Mouse (Mus musculus) midbrain, embryonic 14.5 days (tissue): ENCODE results near the gene Sowaha. TPM values are rescaled to one million over a fixed set of nuclear protein-coding genes. Genes with fewer than 3 reads are reported as not detected.

Experiments
- ATAC-seq: fragments of 200-750 bp; cut with Nextera tagmentation; 2 replicates; pipeline ENCODE4 v1.8.0; 2017; ENCODE audit warnings: moderate number of reproducible peaks, moderate library complexity; ENCODE audit not compliant: low FRiP score, low TSS enrichment
- DNase-seq: peaks from one replicate; pipeline ENCODE4 v3.0.0-alpha.2; 2015
- H3K27ac ChIP-seq: fragments of 300-500 bp; sonication (generic); replicated peaks from 2 replicates; pipeline ENCODE4 v1.5.1; 2014; ENCODE audit warnings: mild to moderate bottlenecking, low read depth, low read length, moderate library complexity
- H3K27me3 ChIP-seq: fragments of 300-500 bp; sonication (generic); 2 replicates; pipeline ENCODE4 v1.6.1; 2014; ENCODE audit warnings: low read length, control low read depth, mixed read lengths; ENCODE audit not compliant: control insufficient read depth, insufficient read depth
- H3K36me3 ChIP-seq: fragments of 300-500 bp; sonication (generic); 2 replicates; pipeline ENCODE4 v1.6.1; 2014; ENCODE audit warnings: low read length, control low read depth; ENCODE audit not compliant: control insufficient read depth, insufficient read depth
- H3K4me1 ChIP-seq: fragments of 300-500 bp; sonication (generic); 2 replicates; pipeline ENCODE4 v1.6.1; 2014; ENCODE audit warnings: mild to moderate bottlenecking, antibody characterized with exemption, low read length, control low read depth; ENCODE audit not compliant: control insufficient read depth, insufficient read depth
- H3K4me2 ChIP-seq: fragments of 300-500 bp; sonication (generic); 2 replicates; pipeline ENCODE4 v1.6.1; 2014; ENCODE audit warnings: mild to moderate bottlenecking, low read length, moderate library complexity
- H3K4me3 ChIP-seq: fragments of 300-500 bp; sonication (generic); replicated peaks from 2 replicates; pipeline ENCODE4 v1.5.1; 2014; ENCODE audit warnings: low read depth, low read length
- H3K9ac ChIP-seq: fragments of 300-500 bp; sonication (generic); replicated peaks from 2 replicates; pipeline ENCODE4 v1.6.1; 2014; ENCODE audit warnings: mild to moderate bottlenecking, low read length, moderate library complexity
- H3K9me3 ChIP-seq: fragments of 300-500 bp; sonication (generic); 2 replicates; pipeline ENCODE4 v1.6.1; 2016; ENCODE audit warnings: low read length, control low read depth, mixed read lengths; ENCODE audit not compliant: control insufficient read depth
- WGBS: fragments of 180-500 bp; shearing (Covaris S2); extraction: QIAGEN DNeasy Blood & Tissue Kit; methylation state at CpG from one replicate; pipeline ENCODE4 v1.1.7; 2014; 5-methylcytosine and 5-hydroxymethylcytosine counted together
- polyA plus RNA-seq: library from polyadenylated mRNA; unstranded; fragments of >200 nt; fragmentation: Nextera tagmentation; extraction: Ambion mirVana; gene quantifications from 2 replicates; pipeline ENCODE4 v1.2.1, GENCODE M21; 2014

Sowaha gene
- polyA plus RNA-seq, 1 experiment from 2014 or later: 0.50 TPM

- ATAC-seq (no peak), DNase-seq (no peak)
- H3K9me3 ChIP-seq: no peaks in the 10 kb centered on the region
- no peak overlapping the region for H3K4me3 ChIP-seq
- H3K9ac ChIP-seq: no peak overlapping the region
- H3K4me1 ChIP-seq: peaks cover 10% of the 10 kb centered on the region; the same call in 1 of the 2 replicates
- H3K36me3 ChIP-seq: no peaks in the 10 kb centered on the region
- H3K27ac ChIP-seq: no peak overlapping the region
- peaks cover 71% of the 10 kb centered on the region for H3K27me3 ChIP-seq
- 51% methylated on average over 3 of the region's 3 CpGs for WGBS
- no peak overlapping the region for H3K4me2 ChIP-seq
These were observed 5.6 kb upstream of the Sowaha start for GRCm38 (mm10) chr11:53485719-53486118.

- Histone ChIP-seq H3K27me3 (peaks cover 82% of the 10 kb centered on the region), H3K4me3 (no peak overlapping the region), H3K4me2 (no peak overlapping the region), H3K9ac (no peak overlapping the region), H3K9me3 (peaks cover 4% of the 10 kb centered on the region; the same call in 1 of the 2 replicates), H3K36me3 (no peaks in the 10 kb centered on the region), H3K4me1 (peaks cover 15% of the 10 kb centered on the region; the same call in 1 of the 2 replicates), H3K27ac (no peak overlapping the region)
- 79% methylated on average over 9 of the region's 9 CpGs for WGBS
- DNase-seq: no peak
- ATAC-seq: no peak
These were observed 3.3 kb upstream of the Sowaha start for GRCm38 (mm10) chr11:53483159-53483891.

GRCm38 (mm10) chr11:53481088-53481730 is 1.1 kb upstream of the Sowaha start:
- no peak for DNase-seq
- Histone ChIP-seq H3K36me3 (no peaks in the 10 kb centered on the region), H3K27ac (no peak overlapping the region), H3K9ac (no peak overlapping the region), H3K4me3 (no peak overlapping the region), H3K9me3 (peaks cover 4% of the 10 kb centered on the region; the same call in 1 of the 2 replicates), H3K4me2 (no peak overlapping the region), H3K4me1 (peaks cover 6% of the 10 kb centered on the region), H3K27me3 (peaks cover 72% of the 10 kb centered on the region)
- 66% methylated on average over 4 of the region's 4 CpGs for WGBS
- no peak for ATAC-seq

- ATAC-seq: no peak
- peak overlapping the region; percentile 66 for H3K4me2 ChIP-seq
- no peak overlapping the region for H3K27ac ChIP-seq
- 2% methylated on average over 62 of the region's 62 CpGs for WGBS
- peak; percentile 59 for DNase-seq
- H3K4me3 ChIP-seq: peak overlapping the region; percentile 42
- peaks cover 62% of the 10 kb centered on the region for H3K27me3 ChIP-seq
- peak overlapping the region; percentile 34 for H3K9ac ChIP-seq
- peaks cover 15% of the 10 kb centered on the region for H3K4me1 ChIP-seq
- no peaks in the 10 kb centered on the region for H3K36me3 ChIP-seq
- peaks cover 4% of the 10 kb centered on the region; the same call in 1 of the 2 replicates for H3K9me3 ChIP-seq
These were observed 797 bp downstream of the Sowaha start for GRCm38 (mm10) chr11:53479171-53479782.

- 4% methylated on average over 79 of the region's 79 CpGs for WGBS
- H3K27me3 ChIP-seq: peaks cover 64% of the 10 kb centered on the region
- peak overlapping the region; percentile 66 for H3K4me2 ChIP-seq
- peak overlapping the region; percentile 34; the same call in 1 of the 2 replicates for H3K9ac ChIP-seq
- H3K36me3 ChIP-seq: no peaks in the 10 kb centered on the region
- H3K27ac ChIP-seq: no peak overlapping the region
- DNase-seq: peak; percentile 51
- H3K4me1 ChIP-seq: peaks cover 15% of the 10 kb centered on the region
- H3K9me3 ChIP-seq: peaks cover 4% of the 10 kb centered on the region; the same call in 1 of the 2 replicates
- no peak for ATAC-seq
- H3K4me3 ChIP-seq: peak overlapping the region; percentile 42
These were observed 1.5 kb downstream of the Sowaha start for GRCm38 (mm10) chr11:53478383-53479170.

GRCm38 (mm10) chr11:53477833-53478232 is 2.2 kb downstream of the Sowaha start:
- Histone ChIP-seq H3K27me3 (peaks cover 58% of the 10 kb centered on the region), H3K4me1 (peaks cover 15% of the 10 kb centered on the region), H3K36me3 (no peaks in the 10 kb centered on the region), H3K4me2 (no peak overlapping the region), H3K27ac (no peak overlapping the region), H3K9ac (no peak overlapping the region), H3K9me3 (peaks cover 4% of the 10 kb centered on the region; the same call in 1 of the 2 replicates), H3K4me3 (no peak overlapping the region)
- 44% methylated on average over 7 of the region's 7 CpGs for WGBS
- no peak for DNase-seq
- no peak for ATAC-seq

- Histone ChIP-seq H3K9ac (0 out of 2 replicates have a peak overlapping the region, but pooled peaks have one; percentile 26), H3K27ac (peak overlapping the region; percentile 79), H3K4me3 (peak overlapping the region; percentile 13; the same call in 1 of the 2 replicates), H3K27me3 (peaks cover 49% of the 10 kb centered on the region), H3K36me3 (no peaks in the 10 kb centered on the region), H3K4me2 (peak overlapping the region; percentile 48), H3K4me1 (peaks cover 15% of the 10 kb centered on the region), H3K9me3 (peaks cover 4% of the 10 kb centered on the region; the same call in 1 of the 2 replicates)
- ATAC-seq: no peak
- DNase-seq: peak; percentile 67
- WGBS: 2% methylated on average over 8 of the region's 8 CpGs
These were observed 4.5 kb downstream of the Sowaha start for GRCm38 (mm10) chr11:53475620-53476019.

GRCm38 (mm10) chr11:53472709-53473108 is 7.4 kb downstream of the Sowaha start:
- Histone ChIP-seq H3K9ac (no peak overlapping the region), H3K27ac (no peak overlapping the region), H3K36me3 (no peaks in the 10 kb centered on the region), H3K9me3 (no peaks in the 10 kb centered on the region), H3K4me3 (no peak overlapping the region), H3K27me3 (peaks cover 20% of the 10 kb centered on the region), H3K4me1 (peaks cover 17% of the 10 kb centered on the region), H3K4me2 (no peak overlapping the region)
- ATAC-seq (no peak), DNase-seq (no peak)
- WGBS: 81% methylated on average over 3 of the region's 3 CpGs
